Mouse (Mus musculus): ENCODE data around the gene Muc1. TPM values are rescaled to one million over a fixed set of nuclear protein-coding genes. Genes with fewer than 3 reads are reported as not detected.

The Muc1 gene
- polyA plus RNA-seq, 1 experiment from 2014 or later, result 1.8 TPM

- H3K27me3 ChIP-seq (ENCODE audit: insufficient read depth, poor library complexity, severe bottlenecking), result peaks cover 59% of the 10 kb centered on the region
- no peaks in the 10 kb centered on the region for H3K9me3 ChIP-seq
- peak overlapping the region; percentile 62 for H3K4me3 ChIP-seq
- DNase-seq (ENCODE audit: low spot score), result peak; percentile 87
- 11% methylated on average over 20 of the region's 20 CpGs for WGBS
- H3K4me1 ChIP-seq (replicated peaks), result peaks cover 64% of the 10 kb centered on the region
- peak overlapping the region; percentile 78 for H3K27ac ChIP-seq
- H3K36me3 ChIP-seq, result no peaks in the 10 kb centered on the region
These were observed 52.9 kb downstream of the Muc1 start for GRCm38 (mm10) chr3:89281579-89282290.

GRCm38 (mm10) chr3:89282291-89282643 is 53.4 kb downstream of the Muc1 start:
- H3K27ac ChIP-seq, result peak overlapping the region; percentile 73

More at GRCm38 (mm10) chr3:89282291-89282643, 53.4 kb downstream of the Muc1 start:
- peaks cover 53% of the 10 kb centered on the region for H3K27me3 ChIP-seq (ENCODE audit: insufficient read depth, poor library complexity, severe bottlenecking)
- H3K4me1 ChIP-seq (replicated peaks), result peaks cover 59% of the 10 kb centered on the region
- no peaks in the 10 kb centered on the region for H3K36me3 ChIP-seq
- 28% methylated on average over 4 of the region's 4 CpGs for WGBS
- no peaks in the 10 kb centered on the region for H3K9me3 ChIP-seq
- DNase-seq (ENCODE audit: low spot score), result no peak
- H3K4me3 ChIP-seq, result peak overlapping the region; percentile 62; the same call in 1 of the 2 replicates

MicroRNAs encoded within 50 kb of the gene (microRNA counts, 519-probe panel; counts per million panel counts)
- 1,255 counts per million, percentile 77 among the panel's probes with 10 or more counts for microRNA mmu-miR-92b

Other genes with a start within 250 kb of the Muc1 start
- 19.1 and 38.3 TPM in 2 replicates for gene Rusc1, start 135.7 kb upstream of the Muc1 start, polyA plus RNA-seq (2016; fragmentation: Nextera tagmentation; extraction: Ambion mirVana)
- gene Gm43738, start 128.0 kb upstream of the Muc1 start, polyA plus RNA-seq (2016; fragmentation: Nextera tagmentation; extraction: Ambion mirVana), result 0.09 TPM in 1 of 2 replicates, not detected in the other
- gene Fdps, start 127.1 kb upstream of the Muc1 start, polyA plus RNA-seq (2016; fragmentation: Nextera tagmentation; extraction: Ambion mirVana), result 383 and 460 TPM in 2 replicates
- 4.4 and 6.0 TPM in 2 replicates for gene Pklr, start 92.9 kb upstream of the Muc1 start, polyA plus RNA-seq (2016; fragmentation: Nextera tagmentation; extraction: Ambion mirVana)
- 7.3 and 9.1 TPM in 2 replicates for gene Hcn3, start 68.9 kb upstream of the Muc1 start, polyA plus RNA-seq (2016; fragmentation: Nextera tagmentation; extraction: Ambion mirVana)
- 34.8 and 35.3 TPM in 2 replicates for gene Clk2, start 64.3 kb upstream of the Muc1 start, polyA plus RNA-seq (2016; fragmentation: Nextera tagmentation; extraction: Ambion mirVana)
- gene Scamp3, start 51.6 kb upstream of the Muc1 start, polyA plus RNA-seq (2016; fragmentation: Nextera tagmentation; extraction: Ambion mirVana), result 98.9 and 116 TPM in 2 replicates
- gene Fam189b, start 45.9 kb upstream of the Muc1 start, polyA plus RNA-seq (2016; fragmentation: Nextera tagmentation; extraction: Ambion mirVana), result 30.2 and 38.7 TPM in 2 replicates
- gene Gba, start 26.1 kb upstream of the Muc1 start, polyA plus RNA-seq (2016; fragmentation: Nextera tagmentation; extraction: Ambion mirVana), result 41.0 and 50.0 TPM in 2 replicates
- gene Thbs3, start 13.9 kb upstream of the Muc1 start, polyA plus RNA-seq (2016; fragmentation: Nextera tagmentation; extraction: Ambion mirVana), result 65.5 and 74.7 TPM in 2 replicates
- 228 and 232 TPM in 2 replicates for gene Mtx1, start 2.0 kb upstream of the Muc1 start, polyA plus RNA-seq (2016; fragmentation: Nextera tagmentation; extraction: Ambion mirVana)
- 276 and 282 TPM in 2 replicates for gene Krtcap2, start 16.9 kb downstream of the Muc1 start, polyA plus RNA-seq (2016; fragmentation: Nextera tagmentation; extraction: Ambion mirVana)
- gene Trim46, start 17.3 kb downstream of the Muc1 start, polyA plus RNA-seq (2016; fragmentation: Nextera tagmentation; extraction: Ambion mirVana), result 5.2 and 11.6 TPM in 2 replicates
- gene Dpm3, start 30.3 kb downstream of the Muc1 start, polyA plus RNA-seq (2016; fragmentation: Nextera tagmentation; extraction: Ambion mirVana), result 97.0 and 99.4 TPM in 2 replicates
- 34.4 and 36.8 TPM in 2 replicates for gene Slc50a1, start 41.5 kb downstream of the Muc1 start, polyA plus RNA-seq (2016; fragmentation: Nextera tagmentation; extraction: Ambion mirVana)
- 16.5 and 17.7 TPM in 2 replicates for gene Efna1, start 52.1 kb downstream of the Muc1 start, polyA plus RNA-seq (2016; fragmentation: Nextera tagmentation; extraction: Ambion mirVana)
- gene Efna3, start 93.9 kb downstream of the Muc1 start, polyA plus RNA-seq (2016; fragmentation: Nextera tagmentation; extraction: Ambion mirVana), result 5.9 and 10.7 TPM in 2 replicates
- gene Efna4, start 109.0 kb downstream of the Muc1 start, polyA plus RNA-seq (2016; fragmentation: Nextera tagmentation; extraction: Ambion mirVana), result 22.4 and 23.2 TPM in 2 replicates
- 36.4 and 38.1 TPM in 2 replicates for gene Adam15, start 120.9 kb downstream of the Muc1 start, polyA plus RNA-seq (2016; fragmentation: Nextera tagmentation; extraction: Ambion mirVana)
- gene Dcst2, start 132.9 kb downstream of the Muc1 start, polyA plus RNA-seq (2016; fragmentation: Nextera tagmentation; extraction: Ambion mirVana), result 0.34 TPM in 1 of 2 replicates, not detected in the other
- gene Dcst1, start 136.2 kb downstream of the Muc1 start, polyA plus RNA-seq (2016; fragmentation: Nextera tagmentation; extraction: Ambion mirVana), result 0.09 and 0.33 TPM in 2 replicates
- 0.47 and 0.73 TPM in 2 replicates for gene Zbtb7b, start 165.7 kb downstream of the Muc1 start, polyA plus RNA-seq (2016; fragmentation: Nextera tagmentation; extraction: Ambion mirVana)
- gene Lenep, start 173.7 kb downstream of the Muc1 start, polyA plus RNA-seq (2016; fragmentation: Nextera tagmentation; extraction: Ambion mirVana), result 1.7 TPM in 1 of 2 replicates, not detected in the other
- gene Flad1, start 182.8 kb downstream of the Muc1 start, polyA plus RNA-seq (2016; fragmentation: Nextera tagmentation; extraction: Ambion mirVana), result 28.3 and 31.9 TPM in 2 replicates
- 535 and 648 TPM in 2 replicates for gene Cks1b, start 189.3 kb downstream of the Muc1 start, polyA plus RNA-seq (2016; fragmentation: Nextera tagmentation; extraction: Ambion mirVana)
- gene Shc1, start 189.4 kb downstream of the Muc1 start, polyA plus RNA-seq (2016; fragmentation: Nextera tagmentation; extraction: Ambion mirVana), result 58.3 and 68.1 TPM in 2 replicates
- gene Pygo2, start 201.2 kb downstream of the Muc1 start, polyA plus RNA-seq (2016; fragmentation: Nextera tagmentation; extraction: Ambion mirVana), result 46.0 and 50.4 TPM in 2 replicates
- 21.1 and 21.6 TPM in 2 replicates for gene Pbxip1, start 207.6 kb downstream of the Muc1 start, polyA plus RNA-seq (2016; fragmentation: Nextera tagmentation; extraction: Ambion mirVana)
- gene Pmvk, start 225.5 kb downstream of the Muc1 start, polyA plus RNA-seq (2016; fragmentation: Nextera tagmentation; extraction: Ambion mirVana), result 71.4 and 87.8 TPM in 2 replicates